Mouse (Mus musculus): ENCODE data around the gene Vstm5. TPM values are rescaled to one million over a fixed set of nuclear protein-coding genes. Genes with fewer than 3 reads are reported as not detected.

Vstm5 gene
- polyA plus RNA-seq, 1 experiment from 2014 or later = 8.7 TPM

- no peak for ATAC-seq (ENCODE audit: low FRiP score, low TSS enrichment)
- no peaks in the 10 kb centered on the region for H3K4me1 ChIP-seq (ENCODE audit: insufficient read depth, low read length)
- no peak overlapping the region for H3K4me3 ChIP-seq (ENCODE audit: low read length)
- no peak overlapping the region for H3K27ac ChIP-seq (ENCODE audit: low read length)
- 82% methylated on average over 7 of the region's 7 CpGs for WGBS
- no peaks in the 10 kb centered on the region for H3K27me3 ChIP-seq (ENCODE audit: insufficient read depth, low read length)
- H3K9me3 ChIP-seq (ENCODE audit: low read length) = no peaks in the 10 kb centered on the region; the same call in 1 of the 2 replicates
- no peak overlapping the region for H3K9ac ChIP-seq (replicated peaks; ENCODE audit: low read length)
- H3K4me2 ChIP-seq (replicated peaks; ENCODE audit: low read depth, low read length) = no peak overlapping the region
- H3K36me3 ChIP-seq (ENCODE audit: insufficient read depth, low read length) = no peaks in the 10 kb centered on the region
These were observed 15.7 kb downstream of the Vstm5 start for GRCm38 (mm10) chr9:15254501-15254900.

GRCm38 (mm10) chr9:15256214-15256613 is 17.4 kb downstream of the Vstm5 start:
- 67% methylated on average over 3 of the region's 3 CpGs for WGBS
- H3K4me1 ChIP-seq (ENCODE audit: insufficient read depth, low read length) = no peaks in the 10 kb centered on the region
- no peak overlapping the region for H3K4me3 ChIP-seq (ENCODE audit: low read length)
- no peak overlapping the region for H3K9ac ChIP-seq (replicated peaks; ENCODE audit: low read length)
- peaks cover 11% of the 10 kb centered on the region for H3K36me3 ChIP-seq (ENCODE audit: insufficient read depth, low read length)
- H3K27me3 ChIP-seq (ENCODE audit: insufficient read depth, low read length) = no peaks in the 10 kb centered on the region
- H3K27ac ChIP-seq (ENCODE audit: low read length) = peak overlapping the region; percentile 36; the same call in 1 of the 2 replicates
- H3K4me2 ChIP-seq (replicated peaks; ENCODE audit: low read depth, low read length) = no peak overlapping the region
- peak; percentile 73 for ATAC-seq (ENCODE audit: low FRiP score, low TSS enrichment)
- H3K9me3 ChIP-seq (ENCODE audit: low read length) = no peaks in the 10 kb centered on the region; the same call in 1 of the 2 replicates

GRCm38 (mm10) chr9:15261980-15262379 is 23.1 kb downstream of the Vstm5 start:
- Histone ChIP-seq H3K36me3 (ENCODE audit: insufficient read depth, low read length) (peaks cover 62% of the 10 kb centered on the region), H3K4me2 (replicated peaks; ENCODE audit: low read depth, low read length) (no peak overlapping the region), H3K4me1 (ENCODE audit: insufficient read depth, low read length) (no peaks in the 10 kb centered on the region), H3K9ac (replicated peaks; ENCODE audit: low read length) (no peak overlapping the region), H3K27ac (ENCODE audit: low read length) (no peak overlapping the region), H3K27me3 (ENCODE audit: insufficient read depth, low read length) (no peaks in the 10 kb centered on the region), H3K9me3 (ENCODE audit: low read length) (no peaks in the 10 kb centered on the region), H3K4me3 (ENCODE audit: low read length) (no peak overlapping the region)
- ATAC-seq (ENCODE audit: low FRiP score, low TSS enrichment) = no peak
- WGBS = 95% methylated on average over 8 of the region's 8 CpGs

GRCm38 (mm10) chr9:15263487-15263886 is 24.6 kb downstream of the Vstm5 start:
- no peak overlapping the region for H3K4me2 ChIP-seq (replicated peaks; ENCODE audit: low read depth, low read length)
- H3K27me3 ChIP-seq (ENCODE audit: insufficient read depth, low read length) = no peaks in the 10 kb centered on the region
- H3K36me3 ChIP-seq (ENCODE audit: insufficient read depth, low read length) = peaks cover 75% of the 10 kb centered on the region
- 97% methylated on average over 10 of the region's 10 CpGs for WGBS
- H3K27ac ChIP-seq (ENCODE audit: low read length) = no peak overlapping the region
- H3K9me3 ChIP-seq (ENCODE audit: low read length) = no peaks in the 10 kb centered on the region
- no peak overlapping the region for H3K4me3 ChIP-seq (ENCODE audit: low read length)
- no peak for ATAC-seq (ENCODE audit: low FRiP score, low TSS enrichment)
- H3K4me1 ChIP-seq (ENCODE audit: insufficient read depth, low read length) = no peaks in the 10 kb centered on the region
- H3K9ac ChIP-seq (replicated peaks; ENCODE audit: low read length) = no peak overlapping the region

- Histone ChIP-seq H3K27me3 (ENCODE audit: insufficient read depth, low read length) (no peaks in the 10 kb centered on the region), H3K27ac (ENCODE audit: low read length) (no peak overlapping the region), H3K9me3 (ENCODE audit: low read length) (no peaks in the 10 kb centered on the region), H3K4me3 (ENCODE audit: low read length) (no peak overlapping the region), H3K36me3 (ENCODE audit: insufficient read depth, low read length) (peaks cover 75% of the 10 kb centered on the region), H3K4me2 (replicated peaks; ENCODE audit: low read depth, low read length) (no peak overlapping the region), H3K9ac (replicated peaks; ENCODE audit: low read length) (no peak overlapping the region), H3K4me1 (ENCODE audit: insufficient read depth, low read length) (peaks cover 10% of the 10 kb centered on the region)
- no peak for ATAC-seq (ENCODE audit: low FRiP score, low TSS enrichment)
- whole genome bisulfite sequencing = 93% methylated on average over 2 of the region's 2 CpGs
These were observed 35.1 kb downstream of the Vstm5 start for GRCm38 (mm10) chr9:15273981-15274380.

GRCm38 (mm10) chr9:15276855-15277254 is 38.0 kb downstream of the Vstm5 start:
- no peaks in the 10 kb centered on the region for H3K27me3 ChIP-seq (ENCODE audit: insufficient read depth, low read length)
- 91% methylated on average over 4 of the region's 4 CpGs for WGBS
- peaks cover 47% of the 10 kb centered on the region for H3K36me3 ChIP-seq (ENCODE audit: insufficient read depth, low read length)
- ATAC-seq (ENCODE audit: low FRiP score, low TSS enrichment) = no peak
- H3K4me2 ChIP-seq (replicated peaks; ENCODE audit: low read depth, low read length) = no peak overlapping the region
- H3K9me3 ChIP-seq (ENCODE audit: low read length) = no peaks in the 10 kb centered on the region
- H3K9ac ChIP-seq (replicated peaks; ENCODE audit: low read length) = no peak overlapping the region
- no peak overlapping the region for H3K27ac ChIP-seq (ENCODE audit: low read length)
- peaks cover 20% of the 10 kb centered on the region for H3K4me1 ChIP-seq (ENCODE audit: insufficient read depth, low read length)
- H3K4me3 ChIP-seq (ENCODE audit: low read length) = no peak overlapping the region

- Histone ChIP-seq H3K27ac (ENCODE audit: low read length) (no peak overlapping the region), H3K27me3 (ENCODE audit: insufficient read depth, low read length) (no peaks in the 10 kb centered on the region), H3K4me2 (replicated peaks; ENCODE audit: low read depth, low read length) (peak overlapping the region; percentile 16; the same call in 1 of the 2 replicates), H3K36me3 (ENCODE audit: insufficient read depth, low read length) (peaks cover 33% of the 10 kb centered on the region), H3K9ac (replicated peaks; ENCODE audit: low read length) (no peak overlapping the region), H3K9me3 (ENCODE audit: low read length) (no peaks in the 10 kb centered on the region), H3K4me1 (ENCODE audit: insufficient read depth, low read length) (peaks cover 20% of the 10 kb centered on the region), H3K4me3 (ENCODE audit: low read length) (no peak overlapping the region)
- 92% methylated on average over 3 of the region's 3 CpGs for WGBS
- no peak for ATAC-seq (ENCODE audit: low FRiP score, low TSS enrichment)
These were observed 39.5 kb downstream of the Vstm5 start for GRCm38 (mm10) chr9:15278343-15278742.

- peaks cover 25% of the 10 kb centered on the region for H3K36me3 ChIP-seq (ENCODE audit: insufficient read depth, low read length)
- H3K4me2 ChIP-seq (replicated peaks; ENCODE audit: low read depth, low read length) = peak overlapping the region; percentile 71
- no peaks in the 10 kb centered on the region for H3K9me3 ChIP-seq (ENCODE audit: low read length)
- WGBS = 8% methylated on average over 19 of the region's 19 CpGs
- ATAC-seq (ENCODE audit: low FRiP score, low TSS enrichment) = no peak; the same call in 1 of the 2 replicates
- no peaks in the 10 kb centered on the region for H3K27me3 ChIP-seq (ENCODE audit: insufficient read depth, low read length)
- H3K9ac ChIP-seq (replicated peaks; ENCODE audit: low read length) = peak overlapping the region; percentile 96
- peaks cover 20% of the 10 kb centered on the region for H3K4me1 ChIP-seq (ENCODE audit: insufficient read depth, low read length)
- peak overlapping the region; percentile 96 for H3K4me3 ChIP-seq (ENCODE audit: low read length)
- peak overlapping the region; percentile 88 for H3K27ac ChIP-seq (ENCODE audit: low read length)
These were observed 40.3 kb downstream of the Vstm5 start for GRCm38 (mm10) chr9:15279139-15279648.

GRCm38 (mm10) chr9:15279649-15280490 is 41.0 kb downstream of the Vstm5 start, which contains the start of gene Med17:
Gene Med17 (minus strand): TSS chr9:15279931.
- Histone ChIP-seq H3K27ac (ENCODE audit: low read length) (peak within 1 kb of the TSS; percentile 88), H3K4me1 (ENCODE audit: insufficient read depth, low read length) (peaks cover 20% of the 10 kb centered on the region), H3K27me3 (ENCODE audit: insufficient read depth, low read length) (no peaks in the 10 kb centered on the region), H3K4me3 (ENCODE audit: low read length) (peak within 1 kb of the TSS; percentile 96), H3K9me3 (ENCODE audit: low read length) (no peaks in the 10 kb centered on the region), H3K36me3 (ENCODE audit: insufficient read depth, low read length) (peaks cover 19% of the 10 kb centered on the region), H3K4me2 (replicated peaks; ENCODE audit: low read depth, low read length) (peak within 1 kb of the TSS; percentile 71), H3K9ac (replicated peaks; ENCODE audit: low read length) (peak within 1 kb of the TSS; percentile 96)
- under 1% methylated on average over 57 of the region's 57 CpGs for WGBS
- ATAC-seq (ENCODE audit: low FRiP score, low TSS enrichment) = peak; percentile 98

- Histone ChIP-seq H3K4me2 (replicated peaks; ENCODE audit: low read depth, low read length) (peak overlapping the region; percentile 71), H3K4me3 (ENCODE audit: low read length) (peak overlapping the region; percentile 96), H3K4me1 (ENCODE audit: insufficient read depth, low read length) (peaks cover 20% of the 10 kb centered on the region), H3K9me3 (ENCODE audit: low read length) (no peaks in the 10 kb centered on the region), H3K36me3 (ENCODE audit: insufficient read depth, low read length) (peaks cover 13% of the 10 kb centered on the region), H3K27ac (ENCODE audit: low read length) (peak overlapping the region; percentile 63), H3K27me3 (ENCODE audit: insufficient read depth, low read length) (no peaks in the 10 kb centered on the region), H3K9ac (replicated peaks; ENCODE audit: low read length) (peak overlapping the region; percentile 96)
- 47% methylated on average over 5 of the region's 5 CpGs for WGBS
- ATAC-seq (ENCODE audit: low FRiP score, low TSS enrichment) = 0 out of 2 replicates have a peak, but pooled peaks have one; percentile 21
These were observed 41.6 kb downstream of the Vstm5 start for GRCm38 (mm10) chr9:15280491-15280879.

Measured in kidney, embryonic 16.5 days (tissue).